Mouse (Mus musculus): ENCODE measurements around the gene Nipal4. TPM values are rescaled to one million over a fixed set of nuclear protein-coding genes. Genes with fewer than 3 reads are reported as not detected.

Gene Nipal4
- polyA plus RNA-seq, 1 experiment, result 0.02 TPM

- Histone ChIP-seq H3K27me3 (ENCODE audit: control insufficient read depth, insufficient read depth, insufficient read length) (peaks cover 6% of the 10 kb centered on the region), H3K4me3 (no peak overlapping the region)
- TF ChIP-seq MYOG (IDR thresholded peaks at IDR 0.05; ENCODE audit: control insufficient read depth in 1 of 3, insufficient read depth in 1 of 3, insufficient read length in 2 of 3, low read depth in 2 of 3) (no peak), POLR2AphosphoS2 (IDR thresholded peaks at IDR 0.05; ENCODE audit: insufficient read length, low read depth) (no peak), TCF12 (IDR thresholded peaks at IDR 0.05; ENCODE audit: insufficient read depth, poor library complexity, severe bottlenecking) (no peak), CEBPB (IDR thresholded peaks at IDR 0.05; ENCODE audit: insufficient read depth, poor library complexity, severe bottlenecking) (no peak), POLR2A (IDR thresholded peaks at IDR 0.05; ENCODE audit: insufficient read length, low read depth) (no peak), SRF (IDR thresholded peaks at IDR 0.05; ENCODE audit: control insufficient read depth, insufficient read length, low read depth) (no peak), MAX (IDR thresholded peaks at IDR 0.05; ENCODE audit: low read depth) (no peak), E2F4 (IDR thresholded peaks at IDR 0.05; ENCODE audit: insufficient read depth) (no peak), MYOD1 (IDR thresholded peaks at IDR 0.05; ENCODE audit: control insufficient read depth in 1 of 3, insufficient read length in 2 of 3, low read depth in 2 of 3) (no peak), REST (IDR thresholded peaks at IDR 0.05; ENCODE audit: insufficient read depth, insufficient read length) (no peak), USF1 (IDR thresholded peaks at IDR 0.05; ENCODE audit: low read depth) (no peak), TCF3 (IDR thresholded peaks at IDR 0.05; ENCODE audit: insufficient read length, low read depth) (no peak)
Measured at GRCm38 (mm10) chr11:46169908-46170307, 3.6 kb upstream of the Nipal4 start.

DNA sequence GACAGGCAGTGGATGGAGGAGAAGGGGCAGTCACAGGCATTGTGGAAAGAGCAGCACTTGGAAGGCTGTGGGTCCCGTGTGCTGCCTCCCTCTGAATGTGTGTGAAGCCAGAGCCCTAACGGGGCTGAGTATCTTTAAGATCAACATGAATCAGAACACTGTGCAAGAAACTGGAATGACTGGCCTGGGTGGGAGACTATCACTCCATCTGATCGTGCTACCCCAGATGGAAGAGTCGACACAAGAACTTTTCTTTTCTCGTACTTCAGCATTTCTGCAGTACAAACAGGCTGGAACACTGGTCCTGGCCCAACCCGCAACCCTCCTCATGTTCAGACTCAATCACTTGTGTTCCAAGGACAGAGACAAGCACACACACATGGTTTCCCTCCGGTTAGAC is 2.2 kb upstream of the Nipal4 start:
- H3ac ChIP-seq (ENCODE audit: control insufficient read depth, insufficient read length), result no peak overlapping the region
- no peaks in the 10 kb centered on the region for H3K79me2 ChIP-seq (ENCODE audit: control insufficient read depth, insufficient read depth)
- no peak overlapping the region for H3K4me2 ChIP-seq (ENCODE audit: low read depth)
- TF ChIP-seq USF1 (IDR thresholded peaks at IDR 0.05; ENCODE audit: low read depth), result no peak
- no peak for TF ChIP-seq TCF3 (IDR thresholded peaks at IDR 0.05; ENCODE audit: insufficient read length, low read depth)
- TF ChIP-seq MYOD1 (IDR thresholded peaks at IDR 0.05; ENCODE audit: control insufficient read depth in 1 of 3, insufficient read length in 2 of 3, low read depth in 2 of 3), result no peak
- peaks cover 6% of the 10 kb centered on the region for H3K27me3 ChIP-seq (ENCODE audit: control insufficient read depth, insufficient read depth, insufficient read length)
- no peak overlapping the region for H3K4me3 ChIP-seq
- H3K36me3 ChIP-seq (ENCODE audit: control insufficient read depth, insufficient read depth), result no peaks in the 10 kb centered on the region

More at GRCm38 (mm10) chr11:46169908-46170307, 3.6 kb upstream of the Nipal4 start:
- Histone ChIP-seq H3K36me3 (ENCODE audit: control insufficient read depth, insufficient read depth) (no peaks in the 10 kb centered on the region), H3K79me2 (ENCODE audit: control insufficient read depth, insufficient read depth) (no peaks in the 10 kb centered on the region), H3K4me2 (ENCODE audit: low read depth) (no peak overlapping the region), H3ac (ENCODE audit: control insufficient read depth, insufficient read length) (no peak overlapping the region)

GRCm38 (mm10) chr11:46157462-46157861 is 8.8 kb downstream of the Nipal4 start:
- Histone ChIP-seq H3K79me2 (ENCODE audit: control insufficient read depth, insufficient read depth) (no peaks in the 10 kb centered on the region), H3K27me3 (ENCODE audit: control insufficient read depth, insufficient read depth, insufficient read length) (no peaks in the 10 kb centered on the region), H3K36me3 (ENCODE audit: control insufficient read depth, insufficient read depth) (no peaks in the 10 kb centered on the region), H3ac (ENCODE audit: control insufficient read depth, insufficient read length) (no peak overlapping the region), H3K4me2 (ENCODE audit: low read depth) (no peak overlapping the region), H3K4me3 (no peak overlapping the region)
- TF ChIP-seq CEBPB (IDR thresholded peaks at IDR 0.05; ENCODE audit: insufficient read depth, poor library complexity, severe bottlenecking) (no peak), MAX (IDR thresholded peaks at IDR 0.05; ENCODE audit: low read depth) (no peak), REST (IDR thresholded peaks at IDR 0.05; ENCODE audit: insufficient read depth, insufficient read length) (no peak), POLR2A (IDR thresholded peaks at IDR 0.05; ENCODE audit: insufficient read length, low read depth) (no peak), USF1 (IDR thresholded peaks at IDR 0.05; ENCODE audit: low read depth) (no peak)

GRCm38 (mm10) chr11:46156945-46157344 is 9.4 kb downstream of the Nipal4 start:
- no peak overlapping the region for H3K4me2 ChIP-seq (ENCODE audit: low read depth)
- H3K79me2 ChIP-seq (ENCODE audit: control insufficient read depth, insufficient read depth), result no peaks in the 10 kb centered on the region
- no peak overlapping the region for H3K4me3 ChIP-seq
- no peaks in the 10 kb centered on the region for H3K27me3 ChIP-seq (ENCODE audit: control insufficient read depth, insufficient read depth, insufficient read length)
- no peaks in the 10 kb centered on the region for H3K36me3 ChIP-seq (ENCODE audit: control insufficient read depth, insufficient read depth)
- no peak overlapping the region for H3ac ChIP-seq (ENCODE audit: control insufficient read depth, insufficient read length)
- TF ChIP-seq REST (IDR thresholded peaks at IDR 0.05; ENCODE audit: insufficient read depth, insufficient read length) (no peak), TCF3 (IDR thresholded peaks at IDR 0.05; ENCODE audit: insufficient read length, low read depth) (no peak), E2F4 (IDR thresholded peaks at IDR 0.05; ENCODE audit: insufficient read depth) (no peak), TCF12 (IDR thresholded peaks at IDR 0.05; ENCODE audit: insufficient read depth, poor library complexity, severe bottlenecking) (no peak), MAX (IDR thresholded peaks at IDR 0.05; ENCODE audit: low read depth) (no peak), POLR2AphosphoS2 (IDR thresholded peaks at IDR 0.05; ENCODE audit: insufficient read length, low read depth) (no peak), MYOD1 (IDR thresholded peaks at IDR 0.05; ENCODE audit: control insufficient read depth in 1 of 3, insufficient read length in 2 of 3, low read depth in 2 of 3) (no peak), MYOG (IDR thresholded peaks at IDR 0.05; ENCODE audit: control insufficient read depth in 1 of 3, insufficient read depth in 1 of 3, insufficient read length in 2 of 3, low read depth in 2 of 3) (no peak), SRF (IDR thresholded peaks at IDR 0.05; ENCODE audit: control insufficient read depth, insufficient read length, low read depth) (no peak), CEBPB (IDR thresholded peaks at IDR 0.05; ENCODE audit: insufficient read depth, poor library complexity, severe bottlenecking) (no peak), USF1 (IDR thresholded peaks at IDR 0.05; ENCODE audit: low read depth) (no peak)

- H3ac ChIP-seq (ENCODE audit: control insufficient read depth, insufficient read length), result no peak overlapping the region
- TF ChIP-seq POLR2A (IDR thresholded peaks at IDR 0.05; ENCODE audit: insufficient read length, low read depth), result peak; percentile 15
- no peak for TF ChIP-seq MYOD1 (IDR thresholded peaks at IDR 0.05; ENCODE audit: control insufficient read depth in 1 of 3, insufficient read length in 2 of 3, low read depth in 2 of 3)
- TF ChIP-seq POLR2AphosphoS2 (IDR thresholded peaks at IDR 0.05; ENCODE audit: insufficient read length, low read depth), result peak; percentile 68
- no peak for TF ChIP-seq TCF3 (IDR thresholded peaks at IDR 0.05; ENCODE audit: insufficient read length, low read depth)
- H3K79me2 ChIP-seq (ENCODE audit: control insufficient read depth, insufficient read depth), result no peaks in the 10 kb centered on the region
- no peaks in the 10 kb centered on the region for H3K27me3 ChIP-seq (ENCODE audit: control insufficient read depth, insufficient read depth, insufficient read length)
- H3K4me2 ChIP-seq (ENCODE audit: low read depth), result no peak overlapping the region
- no peak overlapping the region for H3K4me3 ChIP-seq
- H3K36me3 ChIP-seq (ENCODE audit: control insufficient read depth, insufficient read depth), result peaks cover 37% of the 10 kb centered on the region
Measured at GRCm38 (mm10) chr11:46146619-46147018, 19.7 kb downstream of the Nipal4 start.

All from myocyte (in vitro differentiated cells).